Mouse (Mus musculus) neural tube, embryonic 14.5 days (tissue): Measurements from ENCODE around the gene Tex10. TPM values are rescaled to one million over a fixed set of nuclear protein-coding genes. Genes with fewer than 3 reads are reported as not detected.
"Not testable (repeated sequence)": the region's sequence is repeated elsewhere in the genome, so short reads cannot be mapped to it uniquely, and the experiment has no call there.

Experiments used
- ATAC-seq: fragments of 200-750 bp; cut with Nextera tagmentation; 2 replicates; pipeline ENCODE4 v1.8.0; 2017; ENCODE audit warnings: low read depth, mild to moderate bottlenecking, moderate TSS enrichment, moderate library complexity
- H3K27ac ChIP-seq: fragments of 300-500 bp; sonication (generic); 2 replicates; pipeline ENCODE4 v1.5.1; 2014; ENCODE audit warnings: low read depth, mild to moderate bottlenecking, control low read depth, low read length, moderate library complexity, mixed read lengths
- H3K27me3 ChIP-seq: fragments of 300-500 bp; sonication (generic); 2 replicates; pipeline ENCODE4 v1.6.1; 2014; ENCODE audit warnings: low read length; ENCODE audit not compliant: control insufficient read depth, insufficient read depth
- H3K36me3 ChIP-seq: fragments of 300-500 bp; sonication (generic); 2 replicates; pipeline ENCODE4 v1.6.1; 2014; ENCODE audit warnings: low read length, mixed read lengths; ENCODE audit not compliant: control insufficient read depth, insufficient read depth
- H3K4me1 ChIP-seq: fragments of 300-500 bp; sonication (generic); 2 replicates; pipeline ENCODE4 v1.6.1; 2014; ENCODE audit warnings: low read length; ENCODE audit not compliant: control insufficient read depth, insufficient read depth
- H3K4me2 ChIP-seq: fragments of 300-500 bp; sonication (generic); 2 replicates; pipeline ENCODE4 v1.6.1; 2014; ENCODE audit warnings: mild to moderate bottlenecking, low read depth, low read length, control low read depth
- H3K4me3 ChIP-seq: fragments of 300-500 bp; sonication (generic); 2 replicates; pipeline ENCODE4 v1.5.1; 2014; ENCODE audit warnings: low read depth, low read length, control low read depth, mixed read lengths
- H3K9ac ChIP-seq: fragments of 300-500 bp; sonication (generic); replicated peaks from 2 replicates; pipeline ENCODE4 v1.6.1; 2014; ENCODE audit warnings: low read depth, mild to moderate bottlenecking, control low read depth, low read length, mixed read lengths
- H3K9me3 ChIP-seq: fragments of 300-500 bp; sonication (generic); 2 replicates; pipeline ENCODE4 v1.6.1; 2016; ENCODE audit warnings: low read length; ENCODE audit not compliant: control insufficient read depth
- WGBS: fragments of 180-500 bp; shearing (Covaris S2); extraction: QIAGEN DNeasy Blood & Tissue Kit; methylation state at CpG from one replicate; pipeline ENCODE4 v1.1.7; 2014; 5-methylcytosine and 5-hydroxymethylcytosine counted together
- polyA plus RNA-seq: library from polyadenylated mRNA; unstranded; fragments of >200 nt; fragmentation: Nextera tagmentation; extraction: Ambion mirVana; gene quantifications from 2 replicates; pipeline ENCODE4 v1.2.1, GENCODE M21; 2014

The Tex10 gene
- polyA plus RNA-seq, 1 experiment from 2014 or later = 45.7 TPM

GRCm38 (mm10) chr4:48415838-48416335 lies 57.4 kb downstream of the Tex10 start:
- Histone ChIP-seq H3K9ac (no peak overlapping the region), H3K36me3 (no peaks in the 10 kb centered on the region; the same call in 1 of the 2 replicates), H3K4me2 (no peak overlapping the region), H3K4me3 (no peak overlapping the region), H3K27me3 (no peaks in the 10 kb centered on the region), H3K4me1 (no peaks in the 10 kb centered on the region), H3K27ac (no peak overlapping the region), H3K9me3 (no peaks in the 10 kb centered on the region)
- 81% methylated on average over 10 of the region's 10 CpGs for WGBS
- no peak for ATAC-seq

GRCm38 (mm10) chr4:48413473-48413872 lies 59.8 kb downstream of the Tex10 start:
- WGBS = 94% methylated on average over 8 of the region's 8 CpGs
- Histone ChIP-seq H3K4me2 (no peak overlapping the region), H3K4me3 (no peak overlapping the region), H3K4me1 (no peaks in the 10 kb centered on the region), H3K9ac (no peak overlapping the region), H3K27ac (no peak overlapping the region), H3K9me3 (no peaks in the 10 kb centered on the region), H3K27me3 (no peaks in the 10 kb centered on the region), H3K36me3 (no peaks in the 10 kb centered on the region; the same call in 1 of the 2 replicates)
- no peak for ATAC-seq

- Histone ChIP-seq H3K9me3 (no peaks in the 10 kb centered on the region), H3K4me1 (no peaks in the 10 kb centered on the region), H3K27me3 (no peaks in the 10 kb centered on the region), H3K9ac (no peak overlapping the region), H3K27ac (no peak overlapping the region), H3K4me2 (0 out of 2 replicates have a peak overlapping the region, but pooled peaks have one; percentile 6), H3K36me3 (no peaks in the 10 kb centered on the region; the same call in 1 of the 2 replicates), H3K4me3 (no peak overlapping the region)
- ATAC-seq = peak; percentile 81
- 55% methylated on average over 18 of the region's 18 CpGs for WGBS
Measured at GRCm38 (mm10) chr4:48407350-48408039, 65.8 kb downstream of the Tex10 start.

- H3K4me1 ChIP-seq, H3K9me3 ChIP-seq, H3K27me3 ChIP-seq, H3K4me3 ChIP-seq, ATAC-seq, H3K27ac ChIP-seq, H3K36me3 ChIP-seq, H3K9ac ChIP-seq, H3K4me2 ChIP-seq: not testable (repeated sequence)
- WGBS = 92% methylated on average over 9 of the region's 10 CpGs
Measured at GRCm38 (mm10) chr4:48405724-48406491, 67.4 kb downstream of the Tex10 start.

- no peaks in the 10 kb centered on the region for H3K9me3 ChIP-seq
- no peak overlapping the region for H3K4me2 ChIP-seq
- 53% methylated on average over 16 of the region's 16 CpGs for WGBS
- no peaks in the 10 kb centered on the region for H3K36me3 ChIP-seq
- no peaks in the 10 kb centered on the region for H3K27me3 ChIP-seq
- no peak for ATAC-seq
- no peaks in the 10 kb centered on the region for H3K4me1 ChIP-seq
- H3K4me3 ChIP-seq = no peak overlapping the region
- no peak overlapping the region for H3K9ac ChIP-seq
- H3K27ac ChIP-seq = no peak overlapping the region
Measured at GRCm38 (mm10) chr4:48403066-48403640, 70.1 kb downstream of the Tex10 start.

- H3K4me3 ChIP-seq = no peak overlapping the region
- no peak overlapping the region for H3K9ac ChIP-seq
- H3K4me2 ChIP-seq = no peak overlapping the region
- no peaks in the 10 kb centered on the region for H3K27me3 ChIP-seq
- WGBS = 95% methylated on average over 3 of the region's 3 CpGs
- no peaks in the 10 kb centered on the region for H3K4me1 ChIP-seq
- no peaks in the 10 kb centered on the region for H3K36me3 ChIP-seq
- no peak overlapping the region for H3K27ac ChIP-seq
- no peak for ATAC-seq
- no peaks in the 10 kb centered on the region for H3K9me3 ChIP-seq
Measured at GRCm38 (mm10) chr4:48396949-48397348, 76.3 kb downstream of the Tex10 start.

GRCm38 (mm10) chr4:48382506-48382905 lies 90.8 kb downstream of the Tex10 start:
- Histone ChIP-seq H3K9ac (no peak overlapping the region), H3K9me3 (no peaks in the 10 kb centered on the region), H3K27ac (no peak overlapping the region), H3K4me1 (no peaks in the 10 kb centered on the region), H3K4me3 (no peak overlapping the region), H3K27me3 (no peaks in the 10 kb centered on the region), H3K36me3 (no peaks in the 10 kb centered on the region), H3K4me2 (no peak overlapping the region)
- 82% methylated on average over 5 of the region's 5 CpGs for WGBS
- no peak for ATAC-seq

GRCm38 (mm10) chr4:48380940-48381339 lies 92.3 kb downstream of the Tex10 start:
- H3K27ac ChIP-seq = no peak overlapping the region
- H3K9me3 ChIP-seq = no peaks in the 10 kb centered on the region
- H3K9ac ChIP-seq = no peak overlapping the region
- H3K4me2 ChIP-seq = no peak overlapping the region
- no peaks in the 10 kb centered on the region for H3K27me3 ChIP-seq
- H3K36me3 ChIP-seq = no peaks in the 10 kb centered on the region
- no peak overlapping the region for H3K4me3 ChIP-seq
- peak; percentile 44; the same call in 1 of the 2 replicates for ATAC-seq
- no peaks in the 10 kb centered on the region for H3K4me1 ChIP-seq
- WGBS = 5% methylated on average over 2 of the region's 2 CpGs
